Mouse (Mus musculus): ENCODE data around the gene Rock2. TPM values are rescaled to one million over a fixed set of nuclear protein-coding genes. Genes with fewer than 3 reads are reported as not detected.
A peak's percentile ranks its signal among the peaks of the same experiment; 100 is the strongest.

Gene Rock2
- polyA plus RNA-seq, 1 experiment from 2014 or later, result 12.6 TPM

DNA sequence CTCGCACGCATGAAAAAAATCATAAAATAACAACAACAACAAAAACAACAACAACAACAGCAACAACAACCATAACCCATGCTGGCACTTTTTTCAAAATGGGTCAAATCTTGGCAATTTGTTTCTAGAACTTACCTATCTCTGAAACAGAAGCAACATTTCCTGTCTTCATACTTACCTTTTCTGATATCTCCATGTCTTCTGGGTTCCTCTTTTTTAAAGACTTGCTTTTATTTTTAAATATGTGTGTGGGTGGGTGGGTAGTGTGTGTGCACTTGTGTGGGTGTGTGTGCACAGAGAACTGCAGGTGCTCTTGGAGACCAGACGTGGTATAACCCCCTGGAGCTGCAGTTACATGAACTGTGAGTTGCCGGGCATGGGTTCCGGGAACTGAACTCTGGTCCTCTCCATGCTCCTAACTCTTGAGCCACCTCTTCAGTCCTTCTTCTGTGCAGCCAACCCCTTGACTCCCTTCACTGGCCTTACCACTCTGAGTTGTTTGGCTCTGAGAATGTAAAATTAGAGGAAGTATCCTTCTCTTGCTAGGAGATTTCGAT lies 129.9 kb downstream of the Rock2 start:
- no peak overlapping the region for H3K27ac ChIP-seq (replicated peaks; ENCODE audit: low read depth, low read length)
- ATAC-seq (ENCODE audit: insufficient number of reproducible peaks, low FRiP score, low TSS enrichment, low read depth) (no peak), DNase-seq (ENCODE audit: low spot score) (no peak)
- H3K27me3 ChIP-seq (ENCODE audit: control insufficient read depth, insufficient read depth, low read length), result no peaks in the 10 kb centered on the region
- WGBS, result 93% methylated on average over 6 of the region's 6 CpGs
- H3K4me3 ChIP-seq (ENCODE audit: low read depth, low read length), result no peak overlapping the region
- H3K9ac ChIP-seq (ENCODE audit: low read length), result no peak overlapping the region
- H3K9me3 ChIP-seq (ENCODE audit: control insufficient read depth, low read length), result no peaks in the 10 kb centered on the region
- no peaks in the 10 kb centered on the region for H3K4me1 ChIP-seq (ENCODE audit: control insufficient read depth, insufficient read depth, low read length)
- peaks cover 3% of the 10 kb centered on the region; the same call in 1 of the 2 replicates for H3K36me3 ChIP-seq (ENCODE audit: control insufficient read depth, insufficient read depth, low read length)
- H3K4me2 ChIP-seq (ENCODE audit: low read depth, severe bottlenecking), result no peak overlapping the region

DNA sequence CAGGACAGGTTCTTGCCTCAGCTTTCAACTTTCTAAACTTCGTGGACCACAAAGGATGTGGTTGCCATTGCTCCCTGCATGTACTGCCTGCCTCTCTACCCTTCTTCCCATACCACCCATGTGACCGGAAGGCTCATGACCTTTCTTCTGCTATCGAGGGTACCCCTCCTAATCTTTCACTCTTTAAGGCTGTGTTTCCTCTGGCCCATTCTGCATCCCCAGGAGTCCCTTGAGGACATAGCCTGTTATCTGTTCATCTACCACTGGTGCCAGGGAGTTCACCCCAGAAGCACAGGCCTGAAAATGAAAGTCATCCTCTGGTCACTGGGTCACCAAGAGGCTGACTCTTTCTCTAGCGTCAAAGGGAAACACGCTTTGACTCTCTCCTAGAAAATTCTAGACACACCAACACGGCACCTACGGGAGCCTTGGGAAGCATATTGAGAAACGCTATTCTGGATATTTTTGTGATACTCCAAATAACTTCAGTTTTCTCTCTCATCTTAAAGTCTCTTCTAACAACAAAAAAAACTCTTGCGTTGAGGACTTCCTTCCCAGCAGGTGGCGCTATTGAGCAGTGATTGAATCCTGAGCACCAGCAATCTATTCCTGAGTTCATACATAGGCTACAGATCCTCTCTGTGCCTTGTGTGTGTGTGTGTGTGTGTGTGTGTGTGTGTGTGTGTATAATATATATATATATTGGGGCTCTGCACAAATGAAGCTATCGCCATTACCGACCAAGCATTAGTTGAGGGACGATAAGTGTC lies 138.2 kb downstream of the Rock2 start:
- no peak overlapping the region for H3K4me2 ChIP-seq (ENCODE audit: low read depth, severe bottlenecking)
- no peak overlapping the region for H3K27ac ChIP-seq (replicated peaks; ENCODE audit: low read depth, low read length)
- H3K9me3 ChIP-seq (ENCODE audit: control insufficient read depth, low read length), result no peaks in the 10 kb centered on the region
- H3K27me3 ChIP-seq (ENCODE audit: control insufficient read depth, insufficient read depth, low read length), result no peaks in the 10 kb centered on the region
- no peaks in the 10 kb centered on the region for H3K4me1 ChIP-seq (ENCODE audit: control insufficient read depth, insufficient read depth, low read length)
- H3K36me3 ChIP-seq (ENCODE audit: control insufficient read depth, insufficient read depth, low read length), result peaks cover 3% of the 10 kb centered on the region; the same call in 1 of the 2 replicates
- peak; percentile 87 for DNase-seq (ENCODE audit: low spot score)
- 42% methylated on average over 13 of the region's 13 CpGs for WGBS
- no peak for ATAC-seq (ENCODE audit: insufficient number of reproducible peaks, low FRiP score, low TSS enrichment, low read depth)
- H3K9ac ChIP-seq (ENCODE audit: low read length), result no peak overlapping the region
- H3K4me3 ChIP-seq (ENCODE audit: low read depth, low read length), result no peak overlapping the region

DNA sequence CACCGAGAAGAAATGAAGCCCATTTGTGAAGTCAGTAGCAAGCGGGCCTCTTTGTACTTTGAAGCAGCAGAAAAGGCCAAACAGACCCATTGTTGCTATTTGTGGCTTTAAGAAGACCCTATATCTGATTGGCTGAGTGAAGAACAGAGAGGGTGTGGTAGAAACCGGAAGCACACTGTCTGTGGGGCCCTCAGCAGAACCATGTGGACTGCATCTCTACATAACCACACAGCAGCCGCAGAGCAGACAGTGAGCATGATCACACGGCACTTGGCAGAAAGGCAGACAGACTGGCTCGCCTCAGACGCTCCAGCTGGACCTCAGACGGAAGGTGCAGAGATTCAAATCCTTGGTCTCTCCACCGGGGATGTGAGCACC lies 138.8 kb downstream of the Rock2 start:
- ATAC-seq (ENCODE audit: insufficient number of reproducible peaks, low FRiP score, low TSS enrichment, low read depth), result no peak

DNA sequence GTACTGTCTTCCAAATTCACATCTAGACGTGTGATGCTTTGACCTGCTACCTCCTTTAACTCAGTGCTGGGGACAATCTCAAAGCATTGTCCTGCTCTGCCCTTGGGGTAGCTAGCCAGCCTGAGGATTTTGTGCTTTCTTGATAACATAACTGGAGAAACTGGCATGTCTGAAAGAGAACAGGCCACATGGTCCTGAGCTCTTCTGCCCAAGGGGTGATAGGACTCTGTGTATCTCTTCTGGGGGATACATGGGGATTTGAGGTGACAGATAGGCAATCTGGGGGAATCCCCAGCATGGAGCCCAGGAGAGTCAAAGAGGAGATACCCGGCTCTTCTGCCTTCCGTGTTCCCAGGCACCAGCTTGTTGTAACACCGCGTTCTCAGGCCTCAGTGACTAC lies 140.0 kb downstream of the Rock2 start:
- H3K4me1 ChIP-seq (ENCODE audit: control insufficient read depth, insufficient read depth, low read length), result no peaks in the 10 kb centered on the region
- DNase-seq (ENCODE audit: low spot score) (no peak), ATAC-seq (ENCODE audit: insufficient number of reproducible peaks, low FRiP score, low TSS enrichment, low read depth) (no peak)
- H3K9me3 ChIP-seq (ENCODE audit: control insufficient read depth, low read length), result no peaks in the 10 kb centered on the region
- H3K36me3 ChIP-seq (ENCODE audit: control insufficient read depth, insufficient read depth, low read length), result no peaks in the 10 kb centered on the region
- no peak overlapping the region for H3K4me2 ChIP-seq (ENCODE audit: low read depth, severe bottlenecking)
- H3K9ac ChIP-seq (ENCODE audit: low read length), result no peak overlapping the region
- H3K27me3 ChIP-seq (ENCODE audit: control insufficient read depth, insufficient read depth, low read length), result no peaks in the 10 kb centered on the region
- WGBS, result 64% methylated on average over 5 of the region's 5 CpGs
- no peak overlapping the region for H3K27ac ChIP-seq (replicated peaks; ENCODE audit: low read depth, low read length)
- H3K4me3 ChIP-seq (ENCODE audit: low read depth, low read length), result no peak overlapping the region

More for the DNA sequence above, 138.8 kb downstream of the Rock2 start:
- H3K4me2 ChIP-seq (ENCODE audit: low read depth, severe bottlenecking), result no peak overlapping the region
- H3K27me3 ChIP-seq (ENCODE audit: control insufficient read depth, insufficient read depth, low read length), result no peaks in the 10 kb centered on the region
- H3K27ac ChIP-seq (replicated peaks; ENCODE audit: low read depth, low read length), result no peak overlapping the region
- no peaks in the 10 kb centered on the region for H3K9me3 ChIP-seq (ENCODE audit: control insufficient read depth, low read length)
- no peak for DNase-seq (ENCODE audit: low spot score)
- no peaks in the 10 kb centered on the region for H3K36me3 ChIP-seq (ENCODE audit: control insufficient read depth, insufficient read depth, low read length)
- 81% methylated on average over 9 of the region's 9 CpGs for WGBS
- no peaks in the 10 kb centered on the region for H3K4me1 ChIP-seq (ENCODE audit: control insufficient read depth, insufficient read depth, low read length)
- H3K4me3 ChIP-seq (ENCODE audit: low read depth, low read length), result no peak overlapping the region
- no peak overlapping the region for H3K9ac ChIP-seq (ENCODE audit: low read length)

DNA sequence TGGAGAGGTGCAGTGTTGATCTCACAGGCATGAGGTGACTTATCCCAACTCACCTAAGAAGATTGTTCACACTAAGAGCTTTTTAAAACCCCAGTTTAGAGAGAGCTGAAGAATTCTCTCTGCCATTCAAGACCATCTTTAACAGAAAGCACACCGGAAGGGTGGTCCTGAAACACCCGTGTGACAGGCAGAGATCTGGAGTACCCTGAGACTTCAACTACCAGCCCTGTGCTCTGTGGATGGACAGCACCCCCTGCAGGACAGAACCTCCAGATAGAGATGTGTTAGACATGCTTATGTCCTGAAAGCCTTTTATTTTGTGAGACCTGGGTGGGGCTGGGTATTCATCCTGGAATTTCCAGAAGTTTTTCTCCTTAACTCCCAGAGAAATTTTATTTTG lies 140.4 kb downstream of the Rock2 start:
- no peak overlapping the region for H3K9ac ChIP-seq (ENCODE audit: low read length)
- H3K4me3 ChIP-seq (ENCODE audit: low read depth, low read length), result no peak overlapping the region
- no peak for ATAC-seq (ENCODE audit: insufficient number of reproducible peaks, low FRiP score, low TSS enrichment, low read depth)
- WGBS, result 65% methylated on average over 2 of the region's 2 CpGs
- H3K27me3 ChIP-seq (ENCODE audit: control insufficient read depth, insufficient read depth, low read length), result no peaks in the 10 kb centered on the region
- no peaks in the 10 kb centered on the region for H3K4me1 ChIP-seq (ENCODE audit: control insufficient read depth, insufficient read depth, low read length)
- DNase-seq (ENCODE audit: low spot score), result peak; percentile 50
- no peaks in the 10 kb centered on the region for H3K36me3 ChIP-seq (ENCODE audit: control insufficient read depth, insufficient read depth, low read length)
- H3K4me2 ChIP-seq (ENCODE audit: low read depth, severe bottlenecking), result no peak overlapping the region
- H3K9me3 ChIP-seq (ENCODE audit: control insufficient read depth, low read length), result no peaks in the 10 kb centered on the region
- H3K27ac ChIP-seq (replicated peaks; ENCODE audit: low read depth, low read length), result no peak overlapping the region

DNA sequence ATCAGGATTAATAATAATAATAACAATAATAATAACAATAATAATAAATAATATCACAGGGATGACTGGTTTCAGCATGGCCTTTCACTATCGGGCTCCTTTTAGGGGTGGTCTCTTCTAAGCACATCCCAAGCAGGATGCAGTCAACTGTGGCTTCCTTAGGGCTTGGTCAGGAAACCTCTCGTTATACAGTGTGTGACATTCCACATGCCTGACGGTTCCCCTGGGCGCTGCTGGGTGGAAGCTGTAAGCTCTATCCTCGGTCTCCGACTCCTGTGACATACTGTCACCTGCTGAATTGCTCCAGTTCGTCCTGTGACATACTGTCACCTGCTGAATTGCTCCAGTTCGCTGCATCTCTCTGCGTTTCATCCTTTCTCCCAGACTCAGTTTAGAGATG lies 141.8 kb downstream of the Rock2 start:
- Histone ChIP-seq H3K4me2 (ENCODE audit: low read depth, severe bottlenecking) (no peak overlapping the region), H3K4me3 (ENCODE audit: low read depth, low read length) (no peak overlapping the region), H3K9ac (ENCODE audit: low read length) (no peak overlapping the region), H3K4me1 (ENCODE audit: control insufficient read depth, insufficient read depth, low read length) (no peaks in the 10 kb centered on the region), H3K27ac (replicated peaks; ENCODE audit: low read depth, low read length) (no peak overlapping the region), H3K9me3 (ENCODE audit: control insufficient read depth, low read length) (no peaks in the 10 kb centered on the region), H3K27me3 (ENCODE audit: control insufficient read depth, insufficient read depth, low read length) (no peaks in the 10 kb centered on the region), H3K36me3 (ENCODE audit: control insufficient read depth, insufficient read depth, low read length) (no peaks in the 10 kb centered on the region)
- ATAC-seq (ENCODE audit: insufficient number of reproducible peaks, low FRiP score, low TSS enrichment, low read depth) (no peak), DNase-seq (ENCODE audit: low spot score) (no peak)
- 65% methylated on average over 9 of the region's 9 CpGs for WGBS

DNA sequence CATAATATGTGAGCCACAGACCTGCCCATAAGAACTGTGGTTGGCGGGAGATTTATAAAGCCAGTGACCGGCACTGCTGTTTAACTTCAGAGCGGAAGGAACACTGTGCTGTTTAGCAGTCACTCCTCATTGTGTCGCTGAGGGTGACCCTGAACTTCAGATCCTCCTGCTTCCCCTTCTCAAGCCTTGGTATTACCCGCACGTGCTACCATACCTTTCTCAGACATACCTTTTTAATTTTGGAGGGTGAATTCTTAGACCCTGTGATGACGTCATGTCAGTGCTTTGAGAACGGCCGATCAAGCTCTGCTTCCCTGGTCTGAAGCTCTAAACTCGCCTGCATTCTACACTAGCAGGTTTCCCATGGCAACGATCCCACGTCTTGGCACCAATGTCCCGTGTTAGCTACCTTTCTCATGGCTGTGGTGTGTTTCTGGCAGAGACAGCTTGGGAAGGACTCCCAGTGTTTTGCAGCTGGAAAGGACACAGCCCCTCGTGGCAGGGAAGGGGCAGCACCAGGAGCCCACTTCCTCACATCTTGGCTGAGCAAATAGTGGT lies 142.4 kb downstream of the Rock2 start:
- WGBS, result 67% methylated on average over 14 of the region's 14 CpGs
- no peaks in the 10 kb centered on the region for H3K36me3 ChIP-seq (ENCODE audit: control insufficient read depth, insufficient read depth, low read length)
- DNase-seq (ENCODE audit: low spot score) (no peak), ATAC-seq (ENCODE audit: insufficient number of reproducible peaks, low FRiP score, low TSS enrichment, low read depth) (no peak)
- H3K4me2 ChIP-seq (ENCODE audit: low read depth, severe bottlenecking), result no peak overlapping the region
- H3K27ac ChIP-seq (replicated peaks; ENCODE audit: low read depth, low read length), result no peak overlapping the region
- no peaks in the 10 kb centered on the region for H3K4me1 ChIP-seq (ENCODE audit: control insufficient read depth, insufficient read depth, low read length)
- H3K9ac ChIP-seq (ENCODE audit: low read length), result no peak overlapping the region
- H3K4me3 ChIP-seq (ENCODE audit: low read depth, low read length), result no peak overlapping the region
- H3K9me3 ChIP-seq (ENCODE audit: control insufficient read depth, low read length), result no peaks in the 10 kb centered on the region
- no peaks in the 10 kb centered on the region for H3K27me3 ChIP-seq (ENCODE audit: control insufficient read depth, insufficient read depth, low read length)

All from limb, embryonic 11.5 days (tissue).